Mouse (Mus musculus) embryonic fibroblast, embryonic 13.5 days (primary cell): ENCODE measurements at regions not wholly inside any gene's neighbourhood (a gene's known extent, or its start where the extent isn't known, plus 50 kb on each side); places are given as distances from the start of the nearest gene placed in this dataset.

Experiments used
- CTCF ChIP-seq: IDR thresholded peaks from 2 replicates; pipeline ENCODE4 v1.5.1; 2011; ENCODE audit warnings: mild to moderate bottlenecking, control low read depth, low read length, moderate library complexity, borderline replicate concordance; ENCODE audit not compliant: insufficient read depth
- POLR2A ChIP-seq: IDR thresholded peaks from 2 replicates; pipeline ENCODE4 v1.6.1; 2011; ENCODE audit warnings: low read depth, mild to moderate bottlenecking, control low read depth, low read length, moderate library complexity

- TF ChIP-seq POLR2A (no peak), CTCF (no peak)
Measured at GRCm38 (mm10) chrX:142516406-142517131, 126.2 kb upstream of the Acsl4 start.
